Mouse (Mus musculus): ENCODE data around the gene Frmd3. TPM values are rescaled to one million over a fixed set of nuclear protein-coding genes. Genes with fewer than 3 reads are reported as not detected.

Gene Frmd3
- polyA plus RNA-seq, 1 experiment from 2014 or later: 0.92 TPM

- H3K4me3 ChIP-seq (replicated peaks): no peak overlapping the region
- no peaks in the 10 kb centered on the region for H3K9me3 ChIP-seq
- H3K27me3 ChIP-seq (replicated peaks): no peaks in the 10 kb centered on the region
- H3K36me3 ChIP-seq: no peaks in the 10 kb centered on the region
- no peak overlapping the region for H3K4me2 ChIP-seq (replicated peaks)
- no peak for ATAC-seq
- WGBS: 37% methylated on average over 3 of the region's 3 CpGs
- no peak overlapping the region for H3K27ac ChIP-seq
- no peaks in the 10 kb centered on the region for H3K4me1 ChIP-seq (replicated peaks)
- H3K9ac ChIP-seq: no peak overlapping the region
Observed at GRCm38 (mm10) chr4:74222360-74222759, 209.1 kb downstream of the Frmd3 start.

- Histone ChIP-seq H3K4me2 (replicated peaks) (no peak overlapping the region), H3K27ac (no peak overlapping the region), H3K4me3 (replicated peaks) (no peak overlapping the region), H3K9me3 (no peaks in the 10 kb centered on the region), H3K27me3 (replicated peaks) (no peaks in the 10 kb centered on the region), H3K9ac (no peak overlapping the region), H3K36me3 (no peaks in the 10 kb centered on the region), H3K4me1 (replicated peaks) (no peaks in the 10 kb centered on the region)
- 63% methylated on average over 2 of the region's 2 CpGs for WGBS
- ATAC-seq: no peak
Observed at GRCm38 (mm10) chr4:74224210-74224609, 211.0 kb downstream of the Frmd3 start.

- no peak overlapping the region for H3K9ac ChIP-seq
- H3K4me3 ChIP-seq (replicated peaks): no peak overlapping the region
- H3K36me3 ChIP-seq: no peaks in the 10 kb centered on the region
- WGBS: 77% methylated on average over 4 of the region's 4 CpGs
- H3K4me2 ChIP-seq (replicated peaks): no peak overlapping the region
- no peaks in the 10 kb centered on the region for H3K27me3 ChIP-seq (replicated peaks)
- H3K9me3 ChIP-seq: no peaks in the 10 kb centered on the region
- H3K4me1 ChIP-seq (replicated peaks): no peaks in the 10 kb centered on the region
- peak; percentile 39 for ATAC-seq
- no peak overlapping the region for H3K27ac ChIP-seq
Observed at GRCm38 (mm10) chr4:74230994-74231393, 217.8 kb downstream of the Frmd3 start.

GRCm38 (mm10) chr4:74231405-74231804, 218.2 kb downstream of the Frmd3 start:
- 64% methylated on average over 5 of the region's 5 CpGs for WGBS
- ATAC-seq: peak; percentile 78
- H3K27ac ChIP-seq: no peak overlapping the region
- no peaks in the 10 kb centered on the region for H3K27me3 ChIP-seq (replicated peaks)
- H3K36me3 ChIP-seq: no peaks in the 10 kb centered on the region
- no peaks in the 10 kb centered on the region for H3K9me3 ChIP-seq
- no peak overlapping the region for H3K4me3 ChIP-seq (replicated peaks)
- H3K9ac ChIP-seq: no peak overlapping the region
- H3K4me2 ChIP-seq (replicated peaks): no peak overlapping the region
- H3K4me1 ChIP-seq (replicated peaks): no peaks in the 10 kb centered on the region

GRCm38 (mm10) chr4:74233534-74233933, 220.3 kb downstream of the Frmd3 start:
- H3K9me3 ChIP-seq: no peaks in the 10 kb centered on the region
- no peak overlapping the region for H3K9ac ChIP-seq
- no peaks in the 10 kb centered on the region for H3K4me1 ChIP-seq (replicated peaks)
- no peak overlapping the region for H3K27ac ChIP-seq
- H3K36me3 ChIP-seq: no peaks in the 10 kb centered on the region
- WGBS: 80% methylated on average over 3 of the region's 3 CpGs
- no peaks in the 10 kb centered on the region for H3K27me3 ChIP-seq (replicated peaks)
- no peak overlapping the region for H3K4me2 ChIP-seq (replicated peaks)
- no peak for ATAC-seq
- H3K4me3 ChIP-seq (replicated peaks): no peak overlapping the region

- WGBS: 86% methylated on average over 1 of the region's 1 CpGs
- Histone ChIP-seq H3K9me3 (no peaks in the 10 kb centered on the region), H3K4me3 (replicated peaks) (no peak within 1 kb of the TSS), H3K9ac (no peak within 1 kb of the TSS), H3K27me3 (replicated peaks) (no peaks in the 10 kb centered on the region), H3K4me1 (replicated peaks) (no peaks in the 10 kb centered on the region), H3K27ac (no peak within 1 kb of the TSS), H3K4me2 (replicated peaks) (no peak within 1 kb of the TSS), H3K36me3 (no peaks in the 10 kb centered on the region)
- no peak for ATAC-seq
Observed at GRCm38 (mm10) chr4:74242176-74242575, 228.9 kb downstream of the Frmd3 start, which contains the start of gene Kdm4c. Gene Kdm4c (plus strand): TSS chr4:74242497.

Other genes with a start within 250 kb of the Frmd3 start
- 4.6 and 6.6 TPM in 2 replicates for gene Rasef, start 222.4 kb upstream of the Frmd3 start, polyA plus RNA-seq (2015; fragmentation: Nextera tagmentation; extraction: Ambion mirVana)
- not detected in 2 replicates for gene Gm11758, start 137.2 kb upstream of the Frmd3 start, polyA plus RNA-seq (2015; fragmentation: Nextera tagmentation; extraction: Ambion mirVana)
- gene Gm11757, start 122.3 kb upstream of the Frmd3 start, polyA plus RNA-seq (2015; fragmentation: Nextera tagmentation; extraction: Ambion mirVana): not detected in 2 replicates
- not detected in 2 replicates for gene Gm13871, start 107.5 kb upstream of the Frmd3 start, polyA plus RNA-seq (2015; fragmentation: Nextera tagmentation; extraction: Ambion mirVana)
- not detected in 2 replicates for gene Gm11756, start 92.7 kb upstream of the Frmd3 start, polyA plus RNA-seq (2015; fragmentation: Nextera tagmentation; extraction: Ambion mirVana)
- not detected in 2 replicates for gene 2310002L09Rik, start 62.6 kb upstream of the Frmd3 start, polyA plus RNA-seq (2015; fragmentation: Nextera tagmentation; extraction: Ambion mirVana)
- gene Kdm4c, start 229.1 kb downstream of the Frmd3 start, polyA plus RNA-seq (2015; fragmentation: Nextera tagmentation; extraction: Ambion mirVana): 10.9 and 11.5 TPM in 2 replicates

Measured in intestine, embryonic 15.5 days (tissue).